ENCODE assay signal across 16 mouse cellular contexts in genomic region chr11:103854294-103854693, GRCm38 (mm10).
DNase-seq lines count a peak whose midpoint lies in the region; ATAC-seq lines count a peak whose summit lies in the region.
"Had no signal": no experiment of that assay in that cellular context is flagged by ENCODE, and none has a peak within 500 bp of the region (broad histone marks: within the 10 kb centered on the region; RNA-seq: fewer than 3 reads in every experiment).

No protein-coding gene starts in this region.

- H3K9ac ChIP-seq in hindbrain, embryonic 11.5 days (ENCODE audit: low read depth, low read length): no peak overlapping the region
- peak overlapping the region; percentile 26; the same call in 1 of the 2 replicates for H3K9ac ChIP-seq in forebrain, embryonic 13.5 days
- H3K9ac ChIP-seq in midbrain, embryonic 13.5 days (replicated peaks): no peak overlapping the region; the same call in 1 of the 2 replicates
- H3K9ac ChIP-seq: heart, embryonic 13.5 days; liver, embryonic 14.5 days had no signal

- WGBS in hindbrain, embryonic 11.5 days: 47% methylated on average over 9 of the region's 9 CpGs
- 47% methylated on average over 9 of the region's 9 CpGs for WGBS in hindbrain, embryonic 10.5 days
- 11% methylated on average over 9 of the region's 9 CpGs for WGBS in forebrain, embryonic 13.5 days
- 9% methylated on average over 9 of the region's 9 CpGs for WGBS in midbrain, embryonic 13.5 days

- no peak overlapping the region for H3K4me2 ChIP-seq in hindbrain, embryonic 11.5 days (replicated peaks; ENCODE audit: low read depth, low read length)
- H3K4me2 ChIP-seq in forebrain, embryonic 13.5 days: peak overlapping the region; percentile 27; the same call in 1 of the 2 replicates
- peak overlapping the region; percentile 43 for H3K4me2 ChIP-seq in midbrain, embryonic 13.5 days (replicated peaks)
- H3K4me2 ChIP-seq: heart, embryonic 13.5 days had no signal

- no peaks in the 10 kb centered on the region for H3K9me3 ChIP-seq in hindbrain, embryonic 11.5 days (ENCODE audit: control insufficient read depth, low read length)
- no peaks in the 10 kb centered on the region for H3K9me3 ChIP-seq in hindbrain, embryonic 10.5 days
- no peaks in the 10 kb centered on the region for H3K9me3 ChIP-seq in forebrain, embryonic 13.5 days (replicated peaks)
- no peaks in the 10 kb centered on the region for H3K9me3 ChIP-seq in midbrain, embryonic 13.5 days
- H3K9me3 ChIP-seq: heart, embryonic 13.5 days had no signal

- H3K4me1 ChIP-seq in hindbrain, embryonic 11.5 days (replicated peaks; ENCODE audit: control insufficient read depth, insufficient read depth, low read length): no peaks in the 10 kb centered on the region
- H3K4me1 ChIP-seq in hindbrain, embryonic 10.5 days (replicated peaks): peaks cover 22% of the 10 kb centered on the region
- H3K4me1 ChIP-seq in forebrain, embryonic 13.5 days: peaks cover 31% of the 10 kb centered on the region
- peaks cover 30% of the 10 kb centered on the region for H3K4me1 ChIP-seq in midbrain, embryonic 13.5 days (replicated peaks)

- no peak overlapping the region for H3K27ac ChIP-seq in hindbrain, embryonic 11.5 days (ENCODE audit: low read depth, low read length)
- H3K27ac ChIP-seq in hindbrain, embryonic 10.5 days: no peak overlapping the region
- peak overlapping the region; percentile 35; the same call in 1 of the 2 replicates for H3K27ac ChIP-seq in forebrain, embryonic 13.5 days
- H3K27ac ChIP-seq in midbrain, embryonic 13.5 days: peak overlapping the region; percentile 86
- H3K27ac ChIP-seq: heart, embryonic 13.5 days; liver, embryonic 14.5 days had no signal

- DNase-seq in hindbrain, embryonic 11.5 days (ENCODE audit: low spot score): peak; percentile 19
- DNase-seq in hindbrain, embryonic 10.5 days (ENCODE audit: low spot score): no peak
- peak; percentile 46 for DNase-seq in retina, embryonic 14.5 days (ENCODE audit: low spot score)
- DNase-seq in right cerebral cortex, postnatal 14 days: no peak
- no peak for DNase-seq in urinary bladder, adult 2 months (ENCODE audit: low spot score)
- DNase-seq: adrenal gland, adult 2 months; B cell, adult 2 months; cerebellum, postnatal 14 days; gastrocnemius, postnatal 25 days; lung, postnatal 14 days; spleen, adult 18-20 months; thymus, postnatal 4 days had no signal

- peaks cover 4% of the 10 kb centered on the region; the same call in 1 of the 2 replicates for H3K36me3 ChIP-seq in hindbrain, embryonic 11.5 days (ENCODE audit: control insufficient read depth, insufficient read depth, low read length)
- peaks cover 36% of the 10 kb centered on the region for H3K36me3 ChIP-seq in hindbrain, embryonic 10.5 days
- peaks cover 13% of the 10 kb centered on the region for H3K36me3 ChIP-seq in forebrain, embryonic 13.5 days (ENCODE audit: poor library complexity, severe bottlenecking)
- H3K36me3 ChIP-seq in midbrain, embryonic 13.5 days: peaks cover 21% of the 10 kb centered on the region

- H3K27me3 ChIP-seq in hindbrain, embryonic 11.5 days (ENCODE audit: control insufficient read depth, insufficient read depth, low read length): no peaks in the 10 kb centered on the region
- H3K27me3 ChIP-seq in hindbrain, embryonic 10.5 days (ENCODE audit: insufficient read depth, poor library complexity, severe bottlenecking): no peaks in the 10 kb centered on the region
- no peaks in the 10 kb centered on the region for H3K27me3 ChIP-seq in forebrain, embryonic 13.5 days
- no peaks in the 10 kb centered on the region for H3K27me3 ChIP-seq in midbrain, embryonic 13.5 days
- H3K27me3 ChIP-seq: heart, embryonic 13.5 days had no signal

- ATAC-seq in hindbrain, embryonic 11.5 days (ENCODE audit: low FRiP score): no peak
- ATAC-seq in forebrain, embryonic 13.5 days: no peak
- ATAC-seq in midbrain, embryonic 13.5 days: peak; percentile 82

- H3K4me3 ChIP-seq in hindbrain, embryonic 11.5 days (ENCODE audit: low read depth, low read length): no peak overlapping the region
- H3K4me3 ChIP-seq in hindbrain, embryonic 10.5 days: no peak overlapping the region
- H3K4me3 ChIP-seq in forebrain, embryonic 13.5 days: no peak overlapping the region
- H3K4me3 ChIP-seq in midbrain, embryonic 13.5 days (replicated peaks): no peak overlapping the region
- H3K4me3 ChIP-seq: heart, embryonic 13.5 days had no signal

Comparison
In these comparisons a context has a peak if more than half of its experiments do, and no peak if none do; other contexts are left out.
1. DNase-seq: peak in hindbrain, embryonic 11.5 days (single experiment) and retina, embryonic 14.5 days (single experiment); none in hindbrain, embryonic 10.5 days (single experiment), right cerebral cortex, postnatal 14 days (single experiment) and urinary bladder, adult 2 months (single experiment).
2. H3K27ac ChIP-seq: peak in forebrain, embryonic 13.5 days (single experiment) and midbrain, embryonic 13.5 days (single experiment); none in hindbrain, embryonic 11.5 days (single experiment) and hindbrain, embryonic 10.5 days (single experiment).